Mouse (Mus musculus): Measurements from ENCODE around the gene Zfp120. TPM values are rescaled to one million over a fixed set of nuclear protein-coding genes. Genes with fewer than 3 reads are reported as not detected.
A peak's percentile ranks its signal among the peaks of the same experiment; 100 is the strongest.
"Not testable (repeated sequence)": the region's sequence is repeated elsewhere in the genome, so short reads cannot be mapped to it uniquely, and the experiment has no call there.

The Zfp120 gene
- total RNA-seq (2021) = 10 to 100 TPM; 10.9 to 11.4 TPM
- long read RNA-seq, experiment 1, full-length matches to known transcripts = 12 of 12 reads
- long read RNA-seq, experiment 1, partial matches to known transcripts = 0 of 12 reads
- long read RNA-seq, experiment 1, other reads (novel, unspliced or antisense) = 0 of 12 reads
- long read RNA-seq, experiment 2, full-length matches to known transcripts = 15 of 16 reads
- long read RNA-seq, experiment 2, partial matches to known transcripts = 0 of 16 reads
- long read RNA-seq, experiment 2, other reads (novel, unspliced or antisense) = 1 of 16 reads

DNA sequence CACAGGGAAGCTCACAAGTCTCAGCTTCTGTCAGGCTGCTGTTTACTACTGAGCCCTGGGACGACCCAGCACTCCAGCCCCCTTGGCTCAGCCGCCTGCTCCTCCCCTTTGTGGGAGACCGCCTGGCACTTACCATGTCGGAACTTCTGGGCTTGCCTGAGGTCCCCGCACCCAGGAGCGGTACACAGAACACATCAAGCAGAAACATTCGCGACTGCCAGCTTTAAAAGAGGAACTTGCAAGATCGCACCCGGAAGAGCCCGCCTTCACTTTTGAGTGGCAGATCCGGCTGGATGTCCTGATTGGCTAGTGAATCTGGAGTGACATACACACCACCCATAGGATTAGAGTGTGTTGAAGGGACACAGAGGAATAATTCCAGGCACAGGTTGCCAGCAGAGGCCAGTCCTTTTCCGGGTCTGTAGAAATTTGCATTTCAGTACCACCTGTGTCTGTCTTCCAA is at the start of gene Zfp120:
TSS of gene Zfp120 (minus strand) at position 274 of the 463 bp plus-strand sequence.
- H3K27ac ChIP-seq = peak within 1 kb of the TSS; percentile 87
- H3K4me3 ChIP-seq = peak within 1 kb of the TSS; percentile 97
- no peak for TF ChIP-seq CTCF (conservative IDR thresholded peaks at IDR 0.05)
- DNase-seq (ENCODE audit: low spot score in 2 of 2) = peak; percentile 82 to 90

GRCm38 (mm10) chr2:150181570-150181999 is 45.1 kb upstream of the Zfp120 start, which contains the start of gene Gm14139:
Gene Gm14139, plus strand, starts transcription at chr2:150181755.
- not testable (repeated sequence) for DNase-seq (ENCODE audit: low spot score in 2 of 2); H3K4me3 ChIP-seq; H3K27ac ChIP-seq

GRCm38 (mm10) chr2:150181046-150181445 is 44.5 kb upstream of the Zfp120 start:
- not testable (repeated sequence) for DNase-seq (ENCODE audit: low spot score in 2 of 2); H3K27ac ChIP-seq; H3K4me3 ChIP-seq

- not testable (repeated sequence) for DNase-seq (ENCODE audit: low spot score in 2 of 2); H3K4me3 ChIP-seq; H3K27ac ChIP-seq
Observed at GRCm38 (mm10) chr2:150179579-150179978, 43.1 kb upstream of the Zfp120 start, which contains the start of gene Gm10770. Gene Gm10770, minus strand, starts transcription at chr2:150179679.

GRCm38 (mm10) chr2:150173833-150174232 is 37.3 kb upstream of the Zfp120 start:
- TF ChIP-seq CTCF (conservative IDR thresholded peaks at IDR 0.05) = no peak
- no peak overlapping the region for H3K27ac ChIP-seq
- DNase-seq (ENCODE audit: low spot score in 2 of 2) = no peak
- no peak overlapping the region for H3K4me3 ChIP-seq

DNA sequence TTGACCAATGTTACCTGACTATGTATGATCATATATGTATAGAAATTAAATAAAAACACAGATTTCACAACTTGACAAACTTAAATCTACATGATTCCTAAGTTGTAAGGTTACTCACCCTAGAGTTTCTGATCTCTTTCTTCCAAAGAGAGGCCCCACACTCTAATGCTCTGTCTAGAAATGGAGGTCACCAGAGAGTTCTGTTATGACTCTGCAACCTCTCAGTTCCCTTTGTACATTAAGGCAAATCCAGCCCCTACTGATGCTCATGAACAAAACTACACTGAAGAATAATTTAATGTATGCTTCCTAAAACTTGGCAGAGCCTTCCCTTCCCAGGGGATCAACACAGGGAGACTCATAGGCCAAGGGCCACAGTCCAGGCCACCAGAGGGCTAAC is 30.2 kb upstream of the Zfp120 start:
- TF ChIP-seq CTCF (conservative IDR thresholded peaks at IDR 0.05) = no peak
- DNase-seq (ENCODE audit: low spot score in 2 of 2) = no peak
- no peak overlapping the region for H3K27ac ChIP-seq
- no peak overlapping the region for H3K4me3 ChIP-seq

- DNase-seq (ENCODE audit: low spot score in 2 of 2) = no peak
- H3K27ac ChIP-seq = no peak overlapping the region
- no peak for TF ChIP-seq CTCF (conservative IDR thresholded peaks at IDR 0.05)
- no peak overlapping the region for H3K4me3 ChIP-seq
Observed at GRCm38 (mm10) chr2:150132773-150133172, 3.7 kb downstream of the Zfp120 start.

GRCm38 (mm10) chr2:150132002-150132401 is 4.5 kb downstream of the Zfp120 start:
- not testable (repeated sequence) for DNase-seq (ENCODE audit: low spot score in 2 of 2); H3K4me3 ChIP-seq; H3K27ac ChIP-seq

DNA sequence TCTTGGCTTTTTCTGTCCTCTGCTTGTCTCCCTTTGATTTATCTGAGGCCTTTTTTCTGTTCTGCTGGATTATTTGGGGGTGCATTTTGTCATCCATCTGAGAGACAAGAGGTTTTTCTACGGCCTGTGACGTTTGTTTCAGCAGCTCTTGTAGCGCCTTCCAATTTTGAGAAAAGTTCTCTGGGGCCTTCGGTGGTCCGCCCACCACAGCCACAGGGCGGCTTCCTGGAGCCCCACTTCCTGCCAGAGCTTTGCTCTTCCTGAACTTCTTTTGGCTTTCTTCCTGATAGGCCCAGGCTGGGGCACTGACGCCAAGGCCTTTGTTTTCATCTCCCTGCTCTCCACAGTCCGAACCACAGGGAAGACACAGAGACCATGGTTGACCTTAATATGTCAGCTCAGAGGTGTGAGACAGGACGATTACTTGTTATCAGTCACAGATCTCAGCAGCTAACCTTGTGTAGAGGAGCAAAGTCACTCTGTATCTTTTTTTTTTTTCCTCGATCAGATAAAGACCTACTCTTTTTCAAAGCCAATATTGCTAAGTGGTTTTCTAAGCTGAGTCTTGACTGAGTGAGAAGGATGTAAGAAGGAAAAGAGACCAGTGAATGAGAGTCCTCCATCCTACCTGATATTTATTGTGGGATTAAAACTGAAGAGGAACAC is 25.1 kb downstream of the Zfp120 start:
- TF ChIP-seq CTCF (conservative IDR thresholded peaks at IDR 0.05) = no peak
- DNase-seq (ENCODE audit: low spot score in 2 of 2) = no peak
- Histone ChIP-seq H3K4me3 (no peak overlapping the region), H3K27ac (no peak overlapping the region)

- peak; percentile 48 to 67 for DNase-seq (ENCODE audit: low spot score in 2 of 2)
- not testable (repeated sequence) for H3K4me3 ChIP-seq, H3K27ac ChIP-seq
- peak; percentile 81 for TF ChIP-seq CTCF (conservative IDR thresholded peaks at IDR 0.05)
Observed at GRCm38 (mm10) chr2:150099618-150100017, 36.9 kb downstream of the Zfp120 start.

Other genes with a start within 250 kb of the Zfp120 start
- gene Gm10770, start 43.0 kb upstream of the Zfp120 start, total RNA-seq (2021) = not detected
- not detected for gene Gm14139, start 45.0 kb upstream of the Zfp120 start, total RNA-seq (2021)
- 10 to 100 TPM; 10.1 to 11.8 TPM for gene Zfp937, start 81.4 kb upstream of the Zfp120 start, total RNA-seq (2021)
- 1 to 10 TPM; 5.5 to 5.7 TPM for gene Gm21994, start 118.9 kb upstream of the Zfp120 start, total RNA-seq (2021)
- under 1 TPM; 0.15 to 0.18 TPM for gene Gm14124, start 120.8 kb upstream of the Zfp120 start, total RNA-seq (2021)
- gene Gm10130, start 187.0 kb upstream of the Zfp120 start, total RNA-seq (2021) = 1 to 10 TPM; 3.2 to 3.3 TPM
- 1 to 10 TPM; 8.9 to 9.5 TPM for gene 3300002I08Rik, start 226.1 kb upstream of the Zfp120 start, total RNA-seq (2021)